Mouse (Mus musculus): ENCODE measurements around the gene Mrto4.

- TF ChIP-seq CTCF (IDR thresholded peaks at IDR 0.05; ENCODE audit: low read depth, low read length) = peak; percentile 78
- TF ChIP-seq POLR2A (IDR thresholded peaks at IDR 0.05; ENCODE audit: insufficient read depth, low read length) = peak; percentile 87
Observed at GRCm38 (mm10) chr4:139330605-139331004, 21.8 kb downstream of the Mrto4 start.
